ENCODE assay signal across 23 mouse cellular contexts in genomic region chr17:51287878-51288277, GRCm38 (mm10).
"Had no signal": no experiment of that assay in that cellular context is flagged by ENCODE, and none has a peak within 500 bp of the region (broad histone marks: within the 10 kb centered on the region; RNA-seq: fewer than 3 reads in every experiment).

No protein-coding gene starts in this region.

- H3K4me1 ChIP-seq: intestine, embryonic 15.5 days; kidney, embryonic 15.5 days; limb, embryonic 10.5 days; limb, embryonic 13.5 days; liver, embryonic 12.5 days; liver, embryonic 15.5 days; lung, embryonic 15.5 days; midbrain, embryonic 12.5 days; midbrain, embryonic 15.5 days; neural tube, embryonic 13.5 days; stomach, embryonic 15.5 days had no signal

- H3K4me3 ChIP-seq: intestine, embryonic 15.5 days; kidney, embryonic 15.5 days; layer of hippocampus, adult 2 months; limb, embryonic 10.5 days; limb, embryonic 13.5 days; liver, embryonic 12.5 days; liver, embryonic 15.5 days; lung, embryonic 15.5 days; midbrain, embryonic 12.5 days; midbrain, embryonic 15.5 days; myocyte; neural tube, embryonic 13.5 days; stomach, embryonic 15.5 days had no signal

- H3K9ac ChIP-seq: intestine, embryonic 15.5 days; kidney, embryonic 15.5 days; limb, embryonic 13.5 days; liver, embryonic 12.5 days; liver, embryonic 15.5 days; lung, embryonic 15.5 days; midbrain, embryonic 12.5 days; midbrain, embryonic 15.5 days; neural tube, embryonic 13.5 days; stomach, embryonic 15.5 days had no signal

- H3K27me3 ChIP-seq: intestine, embryonic 15.5 days; kidney, embryonic 15.5 days; limb, embryonic 13.5 days; liver, embryonic 12.5 days; liver, embryonic 15.5 days; lung, embryonic 15.5 days; midbrain, embryonic 12.5 days; midbrain, embryonic 15.5 days; neural tube, embryonic 13.5 days; stomach, embryonic 15.5 days had no signal

- DNase-seq: kidney, adult 8-10 months; kidney, postnatal 10 days; kidney, postnatal 4 days; layer of hippocampus, adult 9-11 months; layer of hippocampus, postnatal 36 days; liver; lung, adult 18-20 months; lung, postnatal 10 days; lung, postnatal 36 days; thymus, postnatal 25 days had no signal

- H3K27ac ChIP-seq: intestine, embryonic 15.5 days; kidney, embryonic 15.5 days; layer of hippocampus, adult 2 months; limb, embryonic 10.5 days; limb, embryonic 13.5 days; liver, embryonic 12.5 days; liver, embryonic 15.5 days; lung, embryonic 15.5 days; midbrain, embryonic 12.5 days; midbrain, embryonic 15.5 days; neural tube, embryonic 13.5 days; stomach, embryonic 15.5 days had no signal

- ATAC-seq: intestine, embryonic 15.5 days; liver, embryonic 12.5 days; midbrain, embryonic 15.5 days had no signal

- H3K9me3 ChIP-seq: intestine, embryonic 15.5 days; kidney, embryonic 15.5 days; limb, embryonic 10.5 days; limb, embryonic 13.5 days; liver, embryonic 12.5 days; liver, embryonic 15.5 days; lung, embryonic 15.5 days; midbrain, embryonic 12.5 days; midbrain, embryonic 15.5 days; neural tube, embryonic 13.5 days; stomach, embryonic 15.5 days had no signal

- H3K36me3 ChIP-seq: intestine, embryonic 15.5 days; kidney, embryonic 15.5 days; limb, embryonic 10.5 days; limb, embryonic 13.5 days; liver, embryonic 12.5 days; liver, embryonic 15.5 days; lung, embryonic 15.5 days; midbrain, embryonic 12.5 days; midbrain, embryonic 15.5 days; neural tube, embryonic 13.5 days; stomach, embryonic 15.5 days had no signal

- H3K4me2 ChIP-seq: intestine, embryonic 15.5 days; kidney, embryonic 15.5 days; limb, embryonic 13.5 days; liver, embryonic 12.5 days; liver, embryonic 15.5 days; lung, embryonic 15.5 days; midbrain, embryonic 12.5 days; midbrain, embryonic 15.5 days; neural tube, embryonic 13.5 days; stomach, embryonic 15.5 days had no signal
